19 mouse cellular contexts compared by ENCODE assay signal in the genomic region with DNA sequence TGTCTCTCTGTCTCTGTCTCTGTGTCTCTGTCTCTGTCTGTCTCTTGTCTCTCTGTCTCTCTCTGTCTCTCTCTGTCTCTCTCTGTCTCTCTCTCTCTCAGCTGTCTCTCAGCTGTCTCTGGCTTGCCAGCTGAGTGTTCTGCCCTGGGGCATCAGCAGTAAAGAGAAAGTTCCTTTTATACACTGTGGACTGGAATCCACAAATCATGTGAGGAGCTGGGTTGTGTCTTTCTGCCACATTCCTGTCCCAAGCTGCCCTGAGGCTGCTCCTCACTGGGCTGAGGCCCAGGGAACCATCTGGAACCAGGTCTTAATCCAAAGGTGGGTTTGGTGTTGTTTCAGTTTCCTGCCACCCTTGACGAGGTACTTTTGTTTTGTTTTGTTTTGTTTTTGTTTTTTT. TPM values are rescaled to one million over a fixed set of nuclear protein-coding genes. Genes with fewer than 3 reads are reported as not detected.
A peak's percentile ranks its signal among the peaks of the same experiment; 100 is the strongest.
DNase-seq lines count a peak whose midpoint lies in the region; ATAC-seq and TF ChIP-seq lines count a peak whose summit lies in the region.
"Had no signal": no experiment of that assay in that cellular context is flagged by ENCODE, and none has a peak within 500 bp of the region (broad histone marks: within the 10 kb centered on the region; RNA-seq: fewer than 3 reads in every experiment).

No protein-coding gene starts in this region.

- no peak for DNase-seq in heart, postnatal 14 days
- DNase-seq in MEL (ENCODE audit: low read depth, low spot score) (no peak), adipocyte (ENCODE audit: low spot score) (peak; percentile 62)
- DNase-seq in mesoderm, embryonic 11.5 days (ENCODE audit: low read depth, low spot score) = peak; percentile 23
- DNase-seq in B cell, adult 2 months = no peak
- DNase-seq in spleen, adult 12 weeks (ENCODE audit: low spot score) = no peak
- DNase-seq: cerebellum, adult 9-11 months; layer of hippocampus, postnatal 36 days; lung, adult 2 months; lung, postnatal 36 days; thymus, adult 2 months had no signal

- WGBS in heart, embryonic 13.5 days = 21% methylated on average over 1 of the region's 1 CpGs

- no peaks in the 10 kb centered on the region for H3K27me3 ChIP-seq in heart, embryonic 13.5 days (replicated peaks)
- H3K27me3 ChIP-seq in MEL (ENCODE audit: control insufficient read depth in 1 of 2, insufficient read depth in 2 of 2, low read length in 2 of 2) = no peaks in the 10 kb centered on the region
- H3K27me3 ChIP-seq: embryonic facial prominence, embryonic 12.5 days; intestine, embryonic 15.5 days; kidney, embryonic 15.5 days; neural tube, embryonic 12.5 days; stomach, embryonic 15.5 days had no signal

- ATAC-seq in heart, embryonic 13.5 days (ENCODE audit: extremely low read depth, insufficient number of reproducible peaks, low FRiP score, low TSS enrichment) = no peak
- ATAC-seq: intestine, embryonic 15.5 days had no signal

- no peak for TF ChIP-seq POLR2A in MEL (IDR thresholded peaks at IDR 0.05; ENCODE audit: control insufficient read depth in 1 of 2, insufficient read depth in 1 of 2, low read depth in 1 of 2, low read length in 2 of 2, poor library complexity in 1 of 2)

- peak overlapping the region; percentile 24 for H3K4me2 ChIP-seq in heart, embryonic 13.5 days
- H3K4me2 ChIP-seq: embryonic facial prominence, embryonic 12.5 days; hindbrain, embryonic 14.5 days; intestine, embryonic 15.5 days; kidney, embryonic 15.5 days; neural tube, embryonic 12.5 days; stomach, embryonic 15.5 days had no signal

- intact Hi-C loops in heart, postnatal 14 days (cut with DNase I) = no loop called here

- H3K27ac ChIP-seq in heart, embryonic 13.5 days (replicated peaks) = 0 out of 2 replicates have a peak overlapping the region, but pooled peaks have one; percentile 24
- no peak overlapping the region for H3K27ac ChIP-seq in MEL (ENCODE audit: control insufficient read depth, low read depth, low read length)
- H3K27ac ChIP-seq: embryonic facial prominence, embryonic 12.5 days; hindbrain, embryonic 14.5 days; intestine, embryonic 15.5 days; kidney, embryonic 15.5 days; midbrain, embryonic 10.5 days; neural tube, embryonic 12.5 days; stomach, embryonic 15.5 days had no signal

- peak overlapping the region; percentile 16 for H3K9ac ChIP-seq in heart, embryonic 13.5 days
- H3K9ac ChIP-seq in MEL (ENCODE audit: control insufficient read depth, low read depth, low read length, poor library complexity, severe bottlenecking) = peak overlapping the region; percentile 48
- H3K9ac ChIP-seq: embryonic facial prominence, embryonic 12.5 days; hindbrain, embryonic 14.5 days; intestine, embryonic 15.5 days; kidney, embryonic 15.5 days; neural tube, embryonic 12.5 days; stomach, embryonic 15.5 days had no signal

- 0 out of 2 replicates have a peak, but pooled peaks cover 5% of the 10 kb centered on the region for H3K4me1 ChIP-seq in heart, embryonic 13.5 days
- H3K4me1 ChIP-seq in MEL (ENCODE audit: control insufficient read depth in 1 of 2, insufficient read depth in 2 of 2, low read length in 2 of 2) = peaks cover 3% of the 10 kb centered on the region in 2 experiments; a peak in 1 of 4 replicates
- H3K4me1 ChIP-seq: embryonic facial prominence, embryonic 12.5 days; midbrain, embryonic 10.5 days; stomach, embryonic 15.5 days had no signal

- H3K9me3 ChIP-seq in heart, embryonic 13.5 days = peaks cover 5% of the 10 kb centered on the region; the same call in 1 of the 2 replicates
- H3K9me3 ChIP-seq in MEL (replicated peaks; ENCODE audit: insufficient read depth, low read length) = no peaks in the 10 kb centered on the region
- H3K9me3 ChIP-seq: embryonic facial prominence, embryonic 12.5 days; intestine, embryonic 15.5 days; kidney, embryonic 15.5 days; midbrain, embryonic 10.5 days; neural tube, embryonic 12.5 days; stomach, embryonic 15.5 days had no signal

- TF ChIP-seq CTCF in MEL (IDR thresholded peaks at IDR 0.05 in 2 of 3, conservative IDR thresholded peaks at IDR 0.05 in 1 of 3; ENCODE audit: control insufficient read depth in 1 of 3, insufficient read depth in 1 of 3, low read depth in 2 of 3, low read length in 3 of 3, poor library complexity in 1 of 3, severe bottlenecking in 1 of 3) = no peak

- no peak for TF ChIP-seq RAD21 in MEL (IDR thresholded peaks at IDR 0.05; ENCODE audit: low read depth, low read length)

- H3K79me2 ChIP-seq in MEL (ENCODE audit: control insufficient read depth, insufficient read depth, low read length, poor library complexity) = no peaks in the 10 kb centered on the region

- no peaks in the 10 kb centered on the region for H3K36me3 ChIP-seq in heart, embryonic 13.5 days
- no peaks in the 10 kb centered on the region; a peak in 1 of 4 replicates for H3K36me3 ChIP-seq in MEL (ENCODE audit: control insufficient read depth in 1 of 2, insufficient read depth in 2 of 2, low read length in 2 of 2)
- H3K36me3 ChIP-seq: embryonic facial prominence, embryonic 12.5 days; intestine, embryonic 15.5 days; kidney, embryonic 15.5 days; midbrain, embryonic 10.5 days; neural tube, embryonic 12.5 days; stomach, embryonic 15.5 days had no signal

- no peak for TF ChIP-seq EP300 in MEL (IDR thresholded peaks at IDR 0.05; ENCODE audit: low read depth in 1 of 2, low read length in 2 of 2)

- no peak overlapping the region for H3K4me3 ChIP-seq in heart, embryonic 13.5 days
- peak overlapping the region; percentile 38 to 42 for H3K4me3 ChIP-seq in MEL (ENCODE audit: control insufficient read depth in 1 of 2, insufficient read depth in 1 of 2, low read depth in 2 of 2, low read length in 2 of 2)
- H3K4me3 ChIP-seq: embryonic facial prominence, embryonic 12.5 days; intestine, embryonic 15.5 days; kidney, embryonic 15.5 days; midbrain, embryonic 10.5 days; neural tube, embryonic 12.5 days; stomach, embryonic 15.5 days had no signal

TF ChIP-seq in MEL, 35 proteins besides CTCF, POLR2A, EP300 and RAD21:
- TF ChIP-seq ETS1 (IDR thresholded peaks at IDR 0.05; ENCODE audit: low read depth, low read length) (peak; percentile 42; the same call in 1 of the 2 replicates), TAL1 (IDR thresholded peaks at IDR 0.05; ENCODE audit: low read length) (no peak)

RNA-seq across cellular contexts. Expression of a gene that starts 57.0 kb away (rescaled TPM):
- 28.9 and 36.2 TPM in 2 replicates for polyA plus RNA-seq in heart, embryonic 13.5 days (2015; fragmentation: Nextera tagmentation; extraction: Ambion mirVana)
- 100 to 1,000 TPM; 206 to 212 TPM for total RNA-seq in heart, postnatal 14 days (2021)
- 51.6 and 75.6 TPM in 2 replicates for total RNA-seq in MEL (2012; rRNA removed)
- polyA plus RNA-seq in MEL (2012; ENCODE audit: insufficient read depth in 1 of 2, insufficient read length in 2 of 2, low read depth in 1 of 2, low replicate concordance in 2 of 2, missing spikeins in 1 of 2) = 10 to 100 TPM in 1 of 2 experiments, not detected in 1; 44.2 TPM

Comparison
In these comparisons a context has a peak if more than half of its experiments do, and no peak if none do; other contexts are left out.
1. DNase-seq: peak in adipocyte (single experiment) and mesoderm, embryonic 11.5 days (single experiment); none in heart, postnatal 14 days (0 of 2), MEL (single experiment), B cell, adult 2 months (0 of 2) and spleen, adult 12 weeks (single experiment).